Mouse (Mus musculus): Measurements from ENCODE around the gene Pex11a. TPM values are rescaled to one million over a fixed set of nuclear protein-coding genes. Genes with fewer than 3 reads are reported as not detected.

Pex11a gene
- total RNA-seq, 4 experiments from 2014 or later: 15.7 to 29.2 (median 22.4) TPM

GRCm38 (mm10) chr7:79738913-79739312 is 4.0 kb downstream of the Pex11a start:
- DNase-seq (ENCODE audit: low spot score): no peak

GRCm38 (mm10) chr7:79736511-79736910 is 6.4 kb downstream of the Pex11a start:
- DNase-seq (ENCODE audit: low spot score): no peak

- DNase-seq (ENCODE audit: low spot score): peak; percentile 67
Observed at GRCm38 (mm10) chr7:79734563-79734962, 8.4 kb downstream of the Pex11a start.

- no peak for DNase-seq (ENCODE audit: low spot score)
Observed at GRCm38 (mm10) chr7:79732622-79733021, 10.3 kb downstream of the Pex11a start, which contains the start of gene Plin1. TSS of gene Plin1 (minus strand) at chr7:79732903.

GRCm38 (mm10) chr7:79731438-79731837 is 11.5 kb downstream of the Pex11a start:
- no peak for DNase-seq (ENCODE audit: low spot score)

- no peak for DNase-seq (ENCODE audit: low spot score)
Observed at GRCm38 (mm10) chr7:79729743-79730370, 13.1 kb downstream of the Pex11a start.

GRCm38 (mm10) chr7:79729169-79729568 is 13.8 kb downstream of the Pex11a start:
- peak; percentile 45 for DNase-seq (ENCODE audit: low spot score)

- peak; percentile 54 for DNase-seq (ENCODE audit: low spot score)
Observed at GRCm38 (mm10) chr7:79728219-79728618, 14.7 kb downstream of the Pex11a start.

GRCm38 (mm10) chr7:79727091-79727490 is 15.8 kb downstream of the Pex11a start:
- peak; percentile 41 for DNase-seq (ENCODE audit: low spot score)

GRCm38 (mm10) chr7:79721386-79721977 is 21.4 kb downstream of the Pex11a start:
- peak; percentile 36 for DNase-seq (ENCODE audit: low spot score)

GRCm38 (mm10) chr7:79715187-79715981 is 27.5 kb downstream of the Pex11a start, which contains the start of gene Kif7:
TSS of gene Kif7 (minus strand) at chr7:79715720.
- peak; percentile 75 for DNase-seq (ENCODE audit: low spot score)

- DNase-seq (ENCODE audit: low spot score): no peak
Observed at GRCm38 (mm10) chr7:79710831-79711230, 32.1 kb downstream of the Pex11a start.

- DNase-seq (ENCODE audit: low spot score): no peak
Observed at GRCm38 (mm10) chr7:79710130-79710607, 32.8 kb downstream of the Pex11a start.

GRCm38 (mm10) chr7:79705210-79705609 is 37.7 kb downstream of the Pex11a start:
- DNase-seq (ENCODE audit: low spot score): no peak

GRCm38 (mm10) chr7:79702755-79703154 is 40.2 kb downstream of the Pex11a start:
- DNase-seq (ENCODE audit: low spot score): no peak

- DNase-seq (ENCODE audit: low spot score): no peak
Observed at GRCm38 (mm10) chr7:79696495-79696894, 46.4 kb downstream of the Pex11a start.

Other genes with a start within 250 kb of the Pex11a start
- not detected for gene Rhcg, start 125.5 kb downstream of the Pex11a start, total RNA-seq (2022)
- gene Ticrr, start 82.9 kb downstream of the Pex11a start, total RNA-seq (2022): under 1 TPM in 1 of 4 experiments, not detected in 3; 0.14 TPM
- gene Kif7, start 27.4 kb downstream of the Pex11a start, total RNA-seq (2022): 1 to 10 TPM; 1.2 to 1.4 (median 1.2) TPM
- gene Plin1, start 10.2 kb downstream of the Pex11a start, total RNA-seq (2022): 1 to 10 TPM; 4.4 to 5.6 (median 5.0) TPM
- not detected for gene Wdr93, start within 50 bp of the Pex11a start, total RNA-seq (2022)
- gene Mesp1, start 50.7 kb upstream of the Pex11a start, total RNA-seq (2022): not detected
- under 1 TPM in 3 of 4 experiments, not detected in 1; 0.22 to 0.23 (median 0.22) TPM for gene Mesp2, start 67.6 kb upstream of the Pex11a start, total RNA-seq (2022)
- 10 to 100 TPM in 3 of 4 experiments, 1 to 10 TPM in 1; 9.2 to 16.4 (median 10.3) TPM for gene Anpep, start 117.9 kb upstream of the Pex11a start, total RNA-seq (2022)
- 10 to 100 TPM; 20.6 to 28.6 (median 22.6) TPM for gene Ap3s2, start 177.5 kb upstream of the Pex11a start, total RNA-seq (2022)
- 10 to 100 TPM in 2 of 4 experiments, 1 to 10 TPM in 2; 9.7 to 10.9 (median 10.0) TPM for gene Arpin, start 192.2 kb upstream of the Pex11a start, total RNA-seq (2022)